Mouse (Mus musculus) forebrain, embryonic 16.5 days (tissue): ENCODE data around the gene Krtcap3. TPM values are rescaled to one million over a fixed set of nuclear protein-coding genes. Genes with fewer than 3 reads are reported as not detected.
A peak's percentile ranks its signal among the peaks of the same experiment; 100 is the strongest.

Experiments used
- ATAC-seq: fragments of 200-750 bp; cut with Nextera tagmentation; 2 replicates; pipeline ENCODE4 v1.8.0; 2017; ENCODE audit warnings: mild to moderate bottlenecking, moderate library complexity
- H3K27ac ChIP-seq: fragments of 300-500 bp; sonication (generic); 2 replicates; pipeline ENCODE4 v1.5.1; 2014; ENCODE audit warnings: low read length, control low read depth
- H3K27me3 ChIP-seq: fragments of 300-500 bp; sonication (generic); replicated peaks from 2 replicates; pipeline ENCODE4 v1.6.1; 2014; ENCODE audit warnings: low read length; ENCODE audit not compliant: control insufficient read depth, insufficient read depth
- H3K36me3 ChIP-seq: fragments of 300-500 bp; sonication (generic); 2 replicates; pipeline ENCODE4 v1.6.1; 2014; ENCODE audit not compliant: control insufficient read depth, insufficient read depth
- H3K4me1 ChIP-seq: fragments of 300-500 bp; sonication (generic); replicated peaks from 2 replicates; pipeline ENCODE4 v1.6.1; 2014; ENCODE audit warnings: low read length; ENCODE audit not compliant: control insufficient read depth, insufficient read depth
- H3K4me2 ChIP-seq: fragments of 300-500 bp; sonication (generic); 2 replicates; pipeline ENCODE4 v1.6.1; 2014; ENCODE audit warnings: mild to moderate bottlenecking, low read length, control low read depth
- H3K4me3 ChIP-seq: fragments of 300-500 bp; sonication (generic); replicated peaks from 2 replicates; pipeline ENCODE4 v1.5.1; 2014; ENCODE audit warnings: mild to moderate bottlenecking, low read length, control low read depth
- H3K9ac ChIP-seq: fragments of 300-500 bp; sonication (generic); replicated peaks from 2 replicates; pipeline ENCODE4 v1.6.1; 2014; ENCODE audit warnings: low read depth, low read length, control low read depth
- H3K9me3 ChIP-seq: fragments of 300-500 bp; sonication (generic); 2 replicates; pipeline ENCODE4 v1.6.1; 2016; ENCODE audit warnings: low read length; ENCODE audit not compliant: control insufficient read depth
- WGBS: fragments of 180-500 bp; shearing (Covaris S2); extraction: QIAGEN DNeasy Blood & Tissue Kit; methylation state at CpG from one replicate; pipeline ENCODE4 v1.1.7; 2014; 5-methylcytosine and 5-hydroxymethylcytosine counted together
- polyA plus RNA-seq: library from polyadenylated mRNA; unstranded; fragments of >200 nt; fragmentation: Nextera tagmentation; extraction: Ambion mirVana; gene quantifications from 2 replicates; pipeline ENCODE4 v1.2.1, GENCODE M21; 2015

Krtcap3 gene
- polyA plus RNA-seq, 1 experiment from 2014 or later = 2.4 TPM

- Histone ChIP-seq H3K27me3 (no peaks in the 10 kb centered on the region), H3K9ac (no peak overlapping the region), H3K4me2 (no peak overlapping the region), H3K4me1 (no peaks in the 10 kb centered on the region), H3K36me3 (peaks cover 32% of the 10 kb centered on the region), H3K27ac (no peak overlapping the region), H3K4me3 (no peak overlapping the region), H3K9me3 (no peaks in the 10 kb centered on the region)
- no peak for ATAC-seq
- 94% methylated on average over 7 of the region's 7 CpGs for WGBS
Measured at GRCm38 (mm10) chr5:31266101-31266500, 14.6 kb downstream of the Krtcap3 start.

- H3K4me3 ChIP-seq = no peak overlapping the region
- no peak overlapping the region for H3K27ac ChIP-seq
- H3K4me2 ChIP-seq = no peak overlapping the region
- H3K9me3 ChIP-seq = no peaks in the 10 kb centered on the region
- H3K27me3 ChIP-seq = no peaks in the 10 kb centered on the region
- peaks cover 29% of the 10 kb centered on the region for H3K36me3 ChIP-seq
- WGBS = 38% methylated on average over 6 of the region's 6 CpGs
- H3K9ac ChIP-seq = no peak overlapping the region
- ATAC-seq = no peak
- no peaks in the 10 kb centered on the region for H3K4me1 ChIP-seq
Measured at GRCm38 (mm10) chr5:31267686-31268085, 16.2 kb downstream of the Krtcap3 start.

GRCm38 (mm10) chr5:31273018-31273417 lies 21.5 kb downstream of the Krtcap3 start:
- H3K27ac ChIP-seq = no peak overlapping the region
- H3K4me2 ChIP-seq = no peak overlapping the region
- H3K9me3 ChIP-seq = no peaks in the 10 kb centered on the region
- no peak overlapping the region for H3K4me3 ChIP-seq
- no peaks in the 10 kb centered on the region for H3K27me3 ChIP-seq
- H3K4me1 ChIP-seq = no peaks in the 10 kb centered on the region
- WGBS = 85% methylated on average over 6 of the region's 6 CpGs
- ATAC-seq = no peak
- H3K9ac ChIP-seq = no peak overlapping the region
- peaks cover 17% of the 10 kb centered on the region for H3K36me3 ChIP-seq

GRCm38 (mm10) chr5:31279245-31279988 lies 27.9 kb downstream of the Krtcap3 start:
- Histone ChIP-seq H3K27me3 (no peaks in the 10 kb centered on the region), H3K9me3 (no peaks in the 10 kb centered on the region), H3K4me2 (no peak overlapping the region), H3K36me3 (peaks cover 30% of the 10 kb centered on the region), H3K4me3 (no peak overlapping the region), H3K9ac (no peak overlapping the region), H3K4me1 (no peaks in the 10 kb centered on the region), H3K27ac (no peak overlapping the region)
- ATAC-seq = no peak
- WGBS = 90% methylated on average over 20 of the region's 20 CpGs

GRCm38 (mm10) chr5:31288225-31288624 lies 36.7 kb downstream of the Krtcap3 start:
- Histone ChIP-seq H3K4me1 (peaks cover 17% of the 10 kb centered on the region), H3K9me3 (no peaks in the 10 kb centered on the region)
- WGBS = 87% methylated on average over 4 of the region's 4 CpGs

GRCm38 (mm10) chr5:31288655-31289054 lies 37.2 kb downstream of the Krtcap3 start:
- no peak overlapping the region for H3K4me2 ChIP-seq
- peaks cover 17% of the 10 kb centered on the region for H3K36me3 ChIP-seq
- H3K9me3 ChIP-seq = no peaks in the 10 kb centered on the region
- no peak overlapping the region for H3K9ac ChIP-seq
- no peaks in the 10 kb centered on the region for H3K27me3 ChIP-seq
- H3K4me1 ChIP-seq = peaks cover 17% of the 10 kb centered on the region
- no peak overlapping the region for H3K27ac ChIP-seq
- WGBS = 73% methylated on average over 3 of the region's 3 CpGs
- H3K4me3 ChIP-seq = no peak overlapping the region
- ATAC-seq = no peak

More at GRCm38 (mm10) chr5:31288225-31288624, 36.7 kb downstream of the Krtcap3 start:
- Histone ChIP-seq H3K4me2 (no peak overlapping the region), H3K36me3 (peaks cover 19% of the 10 kb centered on the region), H3K27me3 (no peaks in the 10 kb centered on the region), H3K4me3 (no peak overlapping the region), H3K27ac (no peak overlapping the region), H3K9ac (no peak overlapping the region)
- ATAC-seq = no peak

- no peaks in the 10 kb centered on the region for H3K9me3 ChIP-seq
- no peak overlapping the region for H3K27ac ChIP-seq
- H3K4me2 ChIP-seq = peak overlapping the region; percentile 94
- ATAC-seq = no peak
- WGBS = 81% methylated on average over 3 of the region's 3 CpGs
- H3K27me3 ChIP-seq = no peaks in the 10 kb centered on the region
- H3K9ac ChIP-seq = no peak overlapping the region
- no peak overlapping the region for H3K4me3 ChIP-seq
- H3K36me3 ChIP-seq = peaks cover 12% of the 10 kb centered on the region; the same call in 1 of the 2 replicates
- peaks cover 27% of the 10 kb centered on the region for H3K4me1 ChIP-seq
Measured at GRCm38 (mm10) chr5:31289626-31290230, 38.2 kb downstream of the Krtcap3 start.

GRCm38 (mm10) chr5:31290521-31291360 lies 39.2 kb downstream of the Krtcap3 start, which contains the start of gene Ift172:
TSS of gene Ift172 (minus strand) at chr5:31291116.
- H3K9me3 ChIP-seq = no peaks in the 10 kb centered on the region
- peak within 1 kb of the TSS; percentile 94 for H3K4me2 ChIP-seq

GRCm38 (mm10) chr5:31291361-31291688 lies 39.8 kb downstream of the Krtcap3 start:
- H3K4me2 ChIP-seq = peak overlapping the region; percentile 94
- H3K27ac ChIP-seq = peak overlapping the region; percentile 86
- H3K27me3 ChIP-seq = no peaks in the 10 kb centered on the region
- H3K4me1 ChIP-seq = peaks cover 32% of the 10 kb centered on the region
- peaks cover 7% of the 10 kb centered on the region; the same call in 1 of the 2 replicates for H3K36me3 ChIP-seq
- peak overlapping the region; percentile 65 for H3K4me3 ChIP-seq
- ATAC-seq = no peak
- WGBS = 3% methylated on average over 9 of the region's 9 CpGs
- H3K9me3 ChIP-seq = no peaks in the 10 kb centered on the region
- H3K9ac ChIP-seq = peak overlapping the region; percentile 44

More at GRCm38 (mm10) chr5:31290521-31291360, 39.2 kb downstream of the Krtcap3 start, which contains the start of gene Ift172:
- no peaks in the 10 kb centered on the region for H3K27me3 ChIP-seq
- H3K4me1 ChIP-seq = peaks cover 32% of the 10 kb centered on the region
- H3K9ac ChIP-seq = peak within 1 kb of the TSS; percentile 58
- ATAC-seq = peak; percentile 93
- H3K4me3 ChIP-seq = peak within 1 kb of the TSS; percentile 65
- WGBS = 3% methylated on average over 45 of the region's 45 CpGs
- H3K27ac ChIP-seq = peak within 1 kb of the TSS; percentile 86
- peaks cover 7% of the 10 kb centered on the region; the same call in 1 of the 2 replicates for H3K36me3 ChIP-seq
